Mouse (Mus musculus): Measurements from ENCODE around the gene Cib2.
"Not testable (repeated sequence)": the region's sequence is repeated elsewhere in the genome, so short reads cannot be mapped to it uniquely, and the experiment has no call there.

Cib2 gene

DNA sequence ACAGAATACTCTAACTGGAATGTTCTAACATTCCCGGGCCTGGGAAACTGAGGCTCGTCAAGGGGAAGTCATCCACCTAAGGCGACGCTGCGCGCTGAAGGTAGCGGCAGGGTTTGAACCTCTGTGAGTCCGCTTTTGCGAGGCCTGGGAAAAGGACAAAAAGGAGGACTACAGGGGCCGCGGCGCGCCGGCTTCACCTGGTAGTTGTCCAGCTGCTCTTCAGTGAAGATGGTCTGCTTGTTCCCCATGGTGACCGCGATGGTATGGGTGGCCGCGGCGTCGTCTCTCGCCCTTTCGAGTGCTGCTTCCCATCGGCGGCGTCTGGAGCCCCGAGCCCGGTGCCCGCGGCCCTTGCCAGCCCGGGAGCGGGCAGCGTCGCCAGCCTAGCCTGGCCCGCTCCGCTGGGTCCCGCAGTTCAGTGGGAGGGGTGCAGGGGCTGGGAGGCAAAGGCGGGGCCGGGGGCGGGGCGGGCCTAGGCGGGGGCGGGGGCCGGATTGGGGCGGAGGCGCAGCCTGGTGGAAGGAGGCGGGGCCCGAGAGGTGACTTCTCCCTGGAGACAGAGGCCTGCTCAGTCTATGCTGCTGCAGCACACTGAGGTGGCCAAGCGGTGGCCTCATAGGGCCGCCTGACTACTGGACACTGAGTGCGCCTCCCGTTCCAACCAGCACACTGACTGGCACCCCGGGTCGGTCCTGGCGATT lies at the start of gene Cib2:
Cib2 (minus strand) TSS at position 448 of the 701 bp plus-strand sequence.
- DNase-seq = peak; percentile 89

DNA sequence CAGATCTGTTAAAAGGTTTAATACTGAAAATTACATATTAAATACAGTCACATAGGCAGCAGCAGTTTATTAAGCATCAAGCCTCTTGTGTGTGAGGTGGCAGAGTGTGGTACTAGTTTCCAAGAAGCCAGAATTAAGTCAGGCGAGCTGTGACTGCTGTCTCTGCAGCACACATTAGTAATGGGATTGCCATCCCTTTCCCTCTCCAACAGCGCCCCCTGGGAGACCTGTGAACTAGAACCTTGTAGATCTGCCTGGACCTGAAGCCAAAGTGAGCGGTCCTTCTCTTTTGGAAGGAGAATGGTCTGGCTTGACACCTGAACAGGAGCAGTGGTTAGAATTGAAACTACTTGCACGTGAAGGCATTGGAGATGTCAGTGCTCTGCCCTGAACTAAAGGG lies 44.9 kb upstream of the Cib2 start:
- peak; percentile 67 for DNase-seq

DNA sequence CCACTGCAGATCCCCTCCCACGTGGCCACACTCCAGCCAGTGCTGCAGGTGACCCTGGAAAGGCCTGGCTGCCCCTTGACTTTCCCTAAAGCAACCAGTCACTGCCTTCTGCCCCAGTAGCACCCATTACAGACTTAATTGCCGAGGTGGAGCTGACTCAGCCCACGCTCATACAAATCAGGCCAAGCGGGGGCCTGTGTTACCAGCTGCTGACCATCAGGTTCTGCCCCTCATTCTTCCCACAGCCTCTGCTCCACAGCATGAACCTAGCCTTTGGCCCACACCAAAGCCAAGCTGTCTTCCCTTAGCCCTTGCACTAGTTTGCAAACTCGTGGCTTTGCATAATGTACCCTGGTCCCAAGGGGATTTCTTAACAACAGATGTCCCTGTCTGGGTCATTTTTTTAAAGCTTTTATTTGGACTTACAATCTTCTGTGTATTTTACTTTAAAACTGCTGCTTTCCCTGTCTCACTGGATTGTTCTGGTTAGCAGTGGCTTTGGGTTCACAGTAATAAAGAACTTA lies 44.2 kb upstream of the Cib2 start:
- no peak for DNase-seq

DNA sequence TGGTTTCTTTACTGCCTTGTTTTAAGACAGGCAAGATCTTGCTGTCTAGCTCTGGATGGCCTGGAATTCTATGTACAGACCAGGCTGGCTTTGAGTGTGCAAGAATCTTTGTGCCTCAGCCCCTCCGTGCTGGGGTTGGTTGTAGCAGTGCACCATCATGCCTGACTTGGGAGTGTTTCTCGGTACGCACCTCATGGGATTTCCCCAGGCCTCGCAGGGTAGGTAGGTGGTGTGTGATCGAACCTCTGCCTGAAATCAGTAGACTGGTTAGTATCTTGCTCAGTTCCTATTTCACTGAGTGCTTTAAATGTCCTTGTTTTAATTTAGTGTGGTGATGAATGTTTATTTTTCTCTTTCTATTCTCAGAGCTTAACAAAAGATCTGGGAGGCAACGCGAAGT lies 42.9 kb upstream of the Cib2 start:
- no peak for DNase-seq

DNA sequence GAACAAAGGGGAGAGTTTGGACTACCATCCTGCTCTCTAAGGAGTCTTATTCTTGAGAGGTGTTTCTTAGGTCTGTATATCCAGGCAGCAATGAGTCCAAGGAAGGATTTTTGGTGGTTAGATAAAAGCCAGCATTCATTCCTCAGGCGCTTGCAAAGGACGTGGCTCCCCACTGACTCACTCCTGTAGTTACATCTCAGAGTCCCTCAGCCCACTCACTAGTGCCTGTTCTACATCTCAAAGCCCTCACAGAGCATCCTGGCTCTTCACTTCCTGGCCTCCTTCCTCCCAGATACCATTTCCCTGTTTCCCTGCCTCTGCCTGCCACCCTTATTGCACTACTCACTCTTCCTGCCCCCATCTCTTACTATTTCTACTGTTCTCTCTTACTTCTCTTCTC lies 42.4 kb upstream of the Cib2 start:
- no peak for DNase-seq

DNA sequence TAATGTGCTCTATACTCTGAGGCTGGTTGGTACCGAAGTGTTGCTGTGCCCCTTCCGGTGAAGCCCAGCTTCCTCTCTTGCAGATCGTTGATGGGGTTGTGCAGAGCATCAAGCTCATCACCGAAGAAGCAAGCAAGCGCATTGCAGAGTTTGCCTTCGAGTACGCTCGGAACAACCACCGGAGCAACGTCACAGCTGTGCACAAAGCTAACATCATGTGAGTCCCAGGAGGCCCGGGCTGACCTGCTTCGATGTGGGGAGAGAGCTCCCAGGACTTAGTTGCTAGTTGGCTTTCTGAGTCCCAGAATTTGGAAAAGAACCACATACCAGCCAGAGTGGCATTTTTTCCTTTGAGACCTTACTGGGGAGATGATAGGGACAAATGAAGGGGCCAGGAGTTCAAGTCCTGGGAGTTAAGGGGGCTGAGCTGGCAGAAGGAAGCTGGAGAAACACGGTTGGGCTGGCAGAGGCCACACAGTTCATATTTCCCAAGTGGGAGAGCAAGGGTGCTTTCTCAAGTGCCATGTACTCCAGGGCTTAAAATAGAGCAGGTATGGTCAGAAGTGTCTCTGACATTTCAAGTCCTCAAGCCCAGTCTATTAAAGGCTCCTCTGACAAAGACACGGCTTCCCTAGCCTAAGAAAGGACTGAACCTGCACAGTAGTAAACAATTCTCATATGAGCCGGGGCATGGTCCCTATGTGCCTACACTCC lies 36.9 kb upstream of the Cib2 start:
- no peak for DNase-seq

DNA sequence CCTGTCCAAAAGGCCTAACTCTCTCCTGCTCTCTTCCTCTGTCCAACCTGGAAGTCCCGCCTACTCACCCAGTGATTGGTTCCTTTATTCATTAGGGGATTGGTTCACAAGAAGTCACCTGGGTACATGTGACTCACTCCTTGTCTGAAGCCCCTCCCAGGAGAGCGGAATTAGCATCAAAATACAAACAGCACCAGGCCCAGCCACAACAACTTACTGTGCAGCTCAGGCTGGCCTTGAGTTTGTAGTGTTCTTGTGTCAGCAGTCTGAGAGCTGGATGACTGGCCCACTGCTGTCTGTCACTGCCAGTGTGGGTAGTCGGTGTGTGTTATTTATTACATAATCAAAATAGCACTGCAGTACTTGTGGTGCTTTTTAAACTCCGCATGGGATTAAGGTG lies 33.6 kb upstream of the Cib2 start:
- DNase-seq = not testable (repeated sequence)

DNA sequence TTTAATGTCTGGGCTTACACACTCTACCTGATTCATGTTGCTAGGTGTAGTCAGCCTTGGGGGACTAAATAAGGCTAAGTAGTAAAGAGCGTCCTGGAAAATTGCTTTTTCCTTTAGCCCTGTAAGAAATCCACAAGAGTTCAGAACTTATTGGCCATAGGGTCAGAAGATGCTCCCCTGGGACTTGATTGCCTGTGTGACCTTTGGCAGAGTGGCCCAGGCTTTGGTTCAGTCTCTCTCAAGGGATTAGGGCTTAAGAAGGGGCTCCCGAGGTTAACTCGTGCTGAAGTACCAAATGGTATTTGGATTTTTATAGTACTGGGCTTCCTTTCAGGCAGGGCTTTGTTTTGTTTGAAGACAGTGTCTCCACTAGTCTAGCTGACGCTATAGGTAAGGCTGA lies 27.8 kb upstream of the Cib2 start:
- DNase-seq = peak; percentile 19

DNA sequence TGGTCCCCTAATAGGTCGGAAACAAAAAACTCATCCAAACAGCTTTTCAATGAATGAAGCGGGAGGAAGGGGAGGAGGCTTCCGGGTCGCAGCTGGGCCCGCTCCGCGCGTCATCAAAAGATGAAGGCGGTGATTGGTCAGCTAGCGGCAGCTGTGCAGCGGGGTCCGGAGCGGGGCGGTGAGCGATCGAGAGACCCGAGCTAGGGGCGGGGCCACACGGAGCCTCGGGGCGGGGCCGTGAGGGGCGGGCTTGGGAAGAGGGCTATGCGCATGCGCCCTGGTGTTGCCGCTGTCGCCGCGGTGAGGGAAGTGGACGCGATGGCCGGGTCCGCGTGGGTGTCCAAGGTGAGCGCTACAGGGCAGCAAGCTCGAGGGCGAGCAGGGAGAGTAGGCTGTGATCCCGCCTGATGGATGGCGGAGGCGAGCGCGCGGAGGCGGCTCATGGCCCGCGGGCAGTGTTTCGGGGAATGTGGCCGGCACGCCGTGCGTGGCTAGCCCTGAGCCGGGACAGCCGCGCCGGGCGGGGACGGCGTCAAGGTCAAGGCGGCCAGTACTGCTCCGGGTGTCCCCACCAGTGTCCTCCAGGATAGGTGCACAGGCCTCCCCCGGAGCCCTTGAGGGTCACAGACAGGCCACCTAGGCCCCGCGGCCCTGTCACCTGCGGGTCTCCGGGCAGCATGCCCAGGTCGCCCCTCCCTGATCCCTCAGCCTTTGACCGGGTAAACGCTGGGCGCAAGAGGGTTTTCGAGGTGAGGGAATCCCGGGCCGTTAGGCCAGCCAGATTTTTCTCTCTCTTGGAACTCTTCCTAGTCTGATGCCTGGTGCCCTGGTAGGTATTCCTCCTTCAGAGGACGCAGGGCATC lies 26.4 kb upstream of the Cib2 start, which contains the start of gene Idh3a:
Idh3a (plus strand) TSS at position 136 of the 863 bp plus-strand sequence.
- peak; percentile 98 for DNase-seq

DNA sequence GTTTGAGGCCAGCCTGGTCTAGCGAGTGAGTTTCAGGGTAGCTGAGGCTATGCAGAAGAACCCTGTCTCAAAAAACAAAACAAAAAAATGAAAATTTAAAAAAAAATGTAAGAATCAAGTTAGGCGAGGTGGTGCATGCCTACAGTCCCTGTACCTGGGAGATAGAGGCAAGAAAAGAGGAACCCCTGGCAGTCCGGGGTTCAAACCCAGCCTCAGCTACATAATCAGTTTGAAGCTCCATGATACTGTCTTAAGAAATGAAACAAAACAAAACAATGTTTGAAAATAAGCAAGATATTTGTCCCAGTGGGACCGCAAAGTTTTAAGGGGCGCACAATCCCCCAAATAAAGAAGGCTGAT lies 25.8 kb upstream of the Cib2 start:
- no peak for DNase-seq

DNA sequence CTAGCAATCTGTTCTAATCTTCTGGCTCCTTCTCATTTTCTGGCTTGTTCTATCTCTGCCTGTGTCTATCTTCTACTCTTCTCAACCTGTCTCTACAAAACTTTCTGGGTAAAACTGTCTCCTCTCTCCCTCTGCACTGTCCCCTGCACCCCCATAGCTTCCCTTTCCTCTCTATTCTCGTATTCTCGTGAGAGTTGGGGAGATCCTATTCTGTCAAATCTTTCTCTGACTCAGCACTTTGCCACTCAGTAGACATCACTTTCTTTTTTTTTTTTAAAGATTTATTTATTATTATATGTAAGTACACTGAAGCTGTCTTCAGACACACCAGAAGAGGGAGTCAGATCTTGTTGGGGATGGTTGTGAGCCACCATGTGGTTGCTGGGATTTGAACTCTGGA lies 24.1 kb upstream of the Cib2 start:
- DNase-seq = not testable (repeated sequence)

DNA sequence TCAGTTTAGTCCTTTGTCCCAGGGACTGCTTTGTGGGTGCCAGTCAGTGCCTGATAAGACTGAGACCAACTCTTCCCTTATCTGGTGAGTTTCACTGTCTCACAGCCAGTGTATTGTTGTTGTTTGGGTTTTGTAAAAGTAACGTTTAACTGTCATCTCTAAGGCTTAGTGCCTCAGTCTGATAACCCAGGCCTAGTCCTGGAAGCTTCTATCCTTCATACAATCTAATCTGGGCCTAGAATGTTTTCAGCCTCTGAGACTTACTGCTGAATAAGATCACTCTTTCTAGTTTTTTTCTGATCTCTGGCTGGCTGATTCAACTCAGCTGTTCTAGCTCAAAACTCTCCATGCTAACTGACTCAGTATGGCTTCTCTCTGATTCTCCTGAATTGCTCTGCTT lies 23.7 kb upstream of the Cib2 start:
- no peak for DNase-seq

DNA sequence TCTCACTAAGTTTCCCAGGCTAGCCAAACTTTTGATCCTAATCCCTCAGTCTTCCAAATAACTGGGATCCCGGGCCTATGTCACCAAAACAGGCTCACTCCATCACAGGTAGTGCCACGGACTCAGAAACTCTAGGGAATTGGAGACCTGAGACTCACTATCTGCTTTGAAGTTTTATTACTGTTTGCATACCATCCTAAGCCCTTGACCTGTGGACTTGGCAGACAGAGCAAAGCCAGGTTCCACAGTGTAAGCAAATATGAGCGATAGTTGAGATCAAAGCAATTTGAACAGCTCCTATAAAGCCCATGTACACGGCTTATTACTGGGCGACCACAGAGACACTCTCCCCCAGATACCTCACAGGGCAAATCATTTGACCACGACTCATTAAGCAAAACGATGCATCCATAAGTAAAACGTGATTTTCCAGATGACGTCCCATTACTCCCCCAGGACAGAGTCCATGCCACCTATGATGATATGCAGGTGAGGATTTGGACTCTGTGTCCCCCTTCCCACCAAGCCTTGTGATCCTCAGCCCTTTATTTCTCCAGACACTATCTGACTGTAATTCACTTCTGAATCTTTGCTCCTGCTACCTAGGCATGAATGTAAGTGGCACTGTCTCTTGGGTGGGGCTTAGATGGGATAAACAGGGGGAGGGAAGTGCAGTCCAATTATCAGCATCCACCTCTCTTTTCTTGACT lies 11.3 kb upstream of the Cib2 start:
- no peak for DNase-seq

DNA sequence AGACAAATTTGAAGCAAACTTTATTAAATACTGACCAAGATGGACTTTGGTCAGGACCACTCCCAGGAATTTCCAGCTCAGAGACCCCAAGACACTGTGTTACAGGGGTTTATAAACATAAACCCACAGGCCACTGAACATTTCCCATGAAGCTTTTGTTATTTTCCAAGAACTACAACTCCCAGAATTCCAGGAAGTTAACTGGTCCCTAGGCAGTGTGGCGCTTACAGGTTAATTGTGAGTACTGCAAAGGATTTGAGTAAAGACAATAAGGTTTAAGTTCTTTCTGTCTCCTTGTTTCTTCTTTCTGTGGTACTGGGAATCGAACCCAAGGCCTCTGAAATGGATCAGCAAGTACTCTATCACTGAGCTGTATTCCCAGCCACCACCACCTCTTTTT lies 8.7 kb upstream of the Cib2 start:
- peak; percentile 37 for DNase-seq

DNA sequence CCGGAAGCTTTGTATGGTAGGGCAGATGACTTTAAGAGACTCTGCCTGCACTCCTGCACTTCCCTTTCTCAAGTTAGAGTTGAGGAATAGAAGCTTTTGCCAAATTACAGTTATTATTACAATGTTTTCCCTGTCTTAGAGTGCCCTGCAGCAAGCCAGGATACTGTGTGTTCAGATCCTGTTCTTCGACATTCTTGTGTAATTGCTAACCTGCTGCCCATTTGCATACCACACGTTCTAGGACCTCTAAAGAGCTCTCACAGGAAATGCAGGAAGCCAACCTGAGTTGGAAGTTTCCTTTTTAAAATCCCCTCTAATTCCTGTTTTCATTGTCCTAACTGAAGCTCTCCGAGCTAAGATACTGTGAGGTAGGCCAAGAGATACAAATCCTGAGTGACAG lies 6.9 kb upstream of the Cib2 start:
- DNase-seq = peak; percentile 32

DNA sequence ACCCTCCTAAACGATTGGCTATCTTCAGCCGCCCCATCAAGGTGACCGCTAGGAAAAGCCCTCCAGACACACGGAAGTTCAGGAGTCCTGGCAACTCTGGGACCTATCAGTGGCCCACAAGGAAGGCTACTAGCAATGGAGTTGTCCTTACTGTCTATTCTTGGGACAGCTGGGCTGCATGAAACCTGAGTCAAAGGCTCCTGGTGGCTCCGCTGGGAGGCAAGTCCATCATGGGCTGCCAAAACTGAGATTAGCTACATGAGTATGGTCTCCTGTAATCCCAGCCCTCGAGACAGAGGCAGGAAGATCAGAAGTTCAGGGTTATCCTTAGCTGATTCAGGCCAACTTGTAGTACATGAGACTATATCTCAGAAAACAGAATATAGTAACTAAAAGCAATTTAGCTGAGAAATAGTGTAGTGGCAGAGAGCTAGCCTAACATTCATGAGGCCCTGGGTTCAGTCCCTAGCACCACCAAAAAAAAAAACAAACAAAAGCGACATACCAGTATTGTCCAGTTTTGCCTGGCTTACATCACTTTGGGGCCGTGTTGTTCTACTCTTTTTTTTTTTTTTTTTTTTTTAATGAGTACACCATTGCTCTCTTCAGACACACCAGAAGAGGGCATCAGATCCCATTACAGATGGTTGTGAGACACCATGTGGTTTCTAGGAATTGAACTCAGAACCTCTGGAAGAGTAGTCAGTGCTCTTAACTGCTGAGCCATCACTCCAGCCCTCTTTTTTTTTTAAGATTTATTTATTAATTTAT lies 998 bp upstream of the Cib2 start:
- no peak for DNase-seq

DNA sequence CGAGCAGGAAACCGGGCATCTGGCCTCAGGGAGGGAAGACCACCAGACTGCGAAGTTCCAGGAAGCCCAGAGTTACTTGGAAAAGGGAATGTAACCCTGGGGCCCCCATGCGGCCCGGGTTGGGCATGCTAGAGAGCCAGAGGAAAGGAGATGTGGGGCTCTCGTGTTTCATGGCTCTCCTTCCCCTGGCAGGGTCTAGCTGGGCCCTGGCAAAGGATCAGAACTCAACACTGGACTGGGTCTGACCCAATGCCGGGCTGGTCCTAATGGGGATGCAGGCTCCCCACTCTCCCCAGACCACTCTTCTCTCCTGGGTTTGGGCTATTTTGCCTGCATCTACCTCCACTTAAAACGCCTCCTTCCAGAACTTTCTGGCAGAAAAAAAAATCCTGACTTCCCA lies 1.3 kb downstream of the Cib2 start:
- DNase-seq = no peak

DNA sequence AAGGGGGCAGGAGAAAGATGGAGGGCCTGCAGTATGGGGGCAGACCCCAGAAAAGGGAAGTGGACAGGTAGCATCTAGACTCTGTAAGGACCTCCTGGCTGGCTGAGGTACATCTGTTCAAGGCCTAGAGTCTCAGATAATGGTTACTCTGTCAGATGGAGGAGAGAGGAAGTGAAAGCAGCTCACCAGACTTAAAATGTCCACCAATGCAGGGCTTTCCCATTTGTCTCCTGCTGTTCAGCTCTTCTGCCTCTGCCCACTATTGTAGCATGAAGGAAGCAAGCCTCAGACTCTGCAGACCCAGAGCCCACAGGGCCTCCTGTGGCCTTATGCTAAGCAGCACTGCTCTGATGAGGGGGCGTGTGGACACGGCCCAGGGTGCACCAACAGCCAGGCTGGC lies 5.0 kb downstream of the Cib2 start:
- DNase-seq = no peak

DNA sequence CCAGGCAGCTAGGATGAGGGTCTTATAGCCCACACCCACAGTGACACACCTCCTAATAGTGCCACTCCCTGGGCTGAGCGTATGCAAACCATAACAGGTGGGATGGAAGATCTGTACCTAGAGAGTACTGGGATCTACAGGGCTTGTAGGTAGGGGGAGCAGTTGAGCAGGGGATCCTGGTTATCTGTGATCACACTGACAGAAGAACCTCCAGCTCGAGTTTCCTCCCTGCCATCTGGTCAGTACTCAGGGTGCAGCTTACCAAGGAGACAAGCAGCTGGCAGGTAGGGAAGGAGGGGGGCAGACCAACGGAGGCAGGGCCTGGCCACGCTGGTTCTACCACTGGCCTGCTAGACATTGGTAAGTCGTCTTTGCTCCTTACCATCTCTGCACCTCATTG lies 7.6 kb downstream of the Cib2 start:
- DNase-seq = peak; percentile 31

DNA sequence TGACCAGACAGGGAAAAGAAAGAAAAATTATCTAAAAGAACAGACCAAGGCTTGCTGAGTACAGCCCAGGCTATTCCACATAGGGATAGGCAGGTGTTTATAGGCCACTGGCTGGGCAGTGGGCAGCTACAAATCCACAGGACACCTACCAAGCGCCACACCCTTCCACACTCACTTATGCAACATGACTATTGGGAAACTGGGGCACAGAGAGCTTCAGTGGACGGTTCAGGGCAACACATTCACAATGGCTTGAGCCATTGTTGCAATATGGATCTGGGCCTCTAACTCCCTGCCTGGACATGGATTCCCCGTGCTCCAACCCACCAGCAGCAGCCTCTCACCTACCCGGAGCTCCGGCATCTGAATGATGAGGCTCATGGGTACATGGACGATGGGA lies 10.6 kb downstream of the Cib2 start:
- no peak for DNase-seq

DNA sequence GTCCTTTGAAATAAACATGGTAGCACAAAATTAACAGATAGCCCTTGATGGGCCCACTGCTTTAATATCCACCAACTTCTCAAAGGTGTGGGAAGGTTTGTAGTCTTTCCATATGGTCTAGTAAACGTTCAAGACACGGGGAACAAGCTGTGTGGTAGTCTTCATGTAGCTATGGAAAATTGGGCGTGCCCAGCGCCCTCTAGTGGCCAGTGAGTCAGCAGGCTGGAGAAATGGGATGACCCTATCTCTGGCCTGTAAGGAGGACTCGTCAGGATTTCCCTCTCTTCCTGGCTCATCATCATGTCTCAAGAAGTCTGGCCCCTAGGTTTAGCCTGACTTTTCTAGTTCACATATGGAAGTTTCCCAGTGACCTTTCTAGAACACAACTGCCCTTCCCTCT lies 12.5 kb downstream of the Cib2 start:
- DNase-seq = peak; percentile 64

DNA sequence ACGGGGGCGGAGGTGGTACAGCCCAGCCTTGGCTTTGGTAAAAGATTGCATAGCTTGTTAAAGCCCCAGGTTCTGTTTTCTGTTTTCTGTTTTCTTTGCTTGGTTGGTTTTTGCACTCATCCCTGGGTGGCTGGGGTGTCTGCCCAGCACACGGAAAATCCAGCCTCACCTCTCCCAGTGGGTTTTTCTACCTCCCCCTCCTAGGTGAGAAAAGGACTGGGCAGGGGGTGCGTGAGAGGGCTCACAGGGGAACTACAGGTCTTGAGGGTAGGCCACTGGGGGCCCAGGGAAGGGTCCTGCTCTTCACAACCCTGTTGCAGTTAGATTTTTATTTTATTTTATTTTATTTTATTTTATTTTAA lies 15.1 kb downstream of the Cib2 start:
- no peak for DNase-seq
